Mouse (Mus musculus) intestine, postnatal 0 days (tissue): ENCODE measurements at regions not wholly inside any gene's neighbourhood (a gene's known extent, or its start where the extent isn't known, plus 50 kb on each side); places are given as distances from the start of the nearest gene placed in this dataset.
A peak's percentile ranks its signal among the peaks of the same experiment; 100 is the strongest.

ENCODE experiments used
- ATAC-seq: fragments of 200-750 bp; cut with Nextera tagmentation; 2 replicates; pipeline ENCODE4 v1.8.0; 2017; ENCODE audit warnings: mild to moderate bottlenecking, moderate TSS enrichment, moderate library complexity
- H3K27ac ChIP-seq: fragments of 300-500 bp; sonication (generic); 2 replicates; pipeline ENCODE4 v1.5.1; 2014; ENCODE audit warnings: mild to moderate bottlenecking, low read depth, low read length, moderate library complexity
- H3K27me3 ChIP-seq: fragments of 300-500 bp; sonication (generic); replicated peaks from 2 replicates; pipeline ENCODE4 v1.6.1; 2014; ENCODE audit warnings: low read length, mixed read lengths; ENCODE audit not compliant: control insufficient read depth, insufficient read depth
- H3K36me3 ChIP-seq: fragments of 300-500 bp; sonication (generic); 2 replicates; pipeline ENCODE4 v1.6.1; 2014; ENCODE audit warnings: mild to moderate bottlenecking, moderate library complexity; ENCODE audit not compliant: control insufficient read depth, insufficient read depth
- H3K4me1 ChIP-seq: fragments of 300-500 bp; sonication (generic); replicated peaks from 2 replicates; pipeline ENCODE4 v1.6.1; 2014; ENCODE audit warnings: antibody characterized with exemption, low read length, mixed read lengths; ENCODE audit not compliant: control insufficient read depth, insufficient read depth
- H3K4me2 ChIP-seq: fragments of 300-500 bp; sonication (generic); replicated peaks from 2 replicates; pipeline ENCODE4 v1.6.1; 2014; ENCODE audit warnings: low read depth, mild to moderate bottlenecking, moderate library complexity
- H3K4me3 ChIP-seq: fragments of 300-500 bp; sonication (generic); 2 replicates; pipeline ENCODE4 v1.5.1; 2014; ENCODE audit warnings: low read depth, low read length
- H3K9ac ChIP-seq: fragments of 300-500 bp; sonication (generic); 2 replicates; pipeline ENCODE4 v1.6.1; 2014; ENCODE audit warnings: mild to moderate bottlenecking, low read depth, low read length
- H3K9me3 ChIP-seq: fragments of 300-500 bp; sonication (generic); 2 replicates; pipeline ENCODE4 v1.6.1; 2016; ENCODE audit warnings: mixed run types; ENCODE audit not compliant: control insufficient read depth
- CTCF ChIP-seq: sonication (generic); IDR thresholded peaks from 2 replicates; pipeline ENCODE4 v1.5.1; 2016; ENCODE audit warnings: low read depth, mild to moderate bottlenecking, control low read depth, antibody characterized with exemption, moderate library complexity
- WGBS: fragments of 180-500 bp; shearing (Covaris S2); extraction: QIAGEN DNeasy Blood & Tissue Kit; methylation state at CpG from one replicate; pipeline ENCODE4 v1.1.7; 2014; 5-methylcytosine and 5-hydroxymethylcytosine counted together

DNA sequence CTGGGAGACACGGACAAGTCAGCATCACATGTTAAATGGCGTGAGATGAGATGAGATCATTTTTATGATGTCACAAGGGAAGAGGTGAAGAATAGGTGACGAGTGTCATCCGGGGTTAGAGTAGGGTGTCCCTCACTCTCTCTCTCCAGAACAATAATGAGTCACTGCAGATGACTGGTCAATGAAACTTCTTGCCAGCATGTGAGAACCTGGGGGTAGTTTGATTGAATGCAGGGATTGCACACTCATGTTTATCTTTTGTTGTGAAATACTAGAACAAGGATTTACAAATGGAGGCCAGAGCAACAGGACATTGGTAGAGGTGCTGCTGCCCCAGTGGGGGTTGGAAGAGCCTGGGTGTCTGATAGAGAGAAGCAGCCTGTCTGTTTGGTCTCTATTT lies 393.7 kb downstream of the Med10 start:
- Histone ChIP-seq H3K27me3 (no peaks in the 10 kb centered on the region), H3K4me1 (no peaks in the 10 kb centered on the region), H3K4me2 (no peak overlapping the region), H3K27ac (no peak overlapping the region), H3K9ac (no peak overlapping the region), H3K9me3 (no peaks in the 10 kb centered on the region), H3K4me3 (no peak overlapping the region), H3K36me3 (no peaks in the 10 kb centered on the region)
- ATAC-seq: no peak
- WGBS: 72% methylated on average over 4 of the region's 4 CpGs
- no peak for TF ChIP-seq CTCF

- no peak for TF ChIP-seq CTCF
- Histone ChIP-seq H3K27ac (no peak overlapping the region), H3K9ac (no peak overlapping the region), H3K4me2 (no peak overlapping the region), H3K4me3 (no peak overlapping the region), H3K27me3 (no peaks in the 10 kb centered on the region), H3K36me3 (no peaks in the 10 kb centered on the region), H3K4me1 (no peaks in the 10 kb centered on the region), H3K9me3 (no peaks in the 10 kb centered on the region)
- no peak for ATAC-seq
- 83% methylated on average over 4 of the region's 4 CpGs for WGBS
These were observed 396.4 kb downstream of the Med10 start for GRCm38 (mm10) chr13:70198638-70199037.

DNA sequence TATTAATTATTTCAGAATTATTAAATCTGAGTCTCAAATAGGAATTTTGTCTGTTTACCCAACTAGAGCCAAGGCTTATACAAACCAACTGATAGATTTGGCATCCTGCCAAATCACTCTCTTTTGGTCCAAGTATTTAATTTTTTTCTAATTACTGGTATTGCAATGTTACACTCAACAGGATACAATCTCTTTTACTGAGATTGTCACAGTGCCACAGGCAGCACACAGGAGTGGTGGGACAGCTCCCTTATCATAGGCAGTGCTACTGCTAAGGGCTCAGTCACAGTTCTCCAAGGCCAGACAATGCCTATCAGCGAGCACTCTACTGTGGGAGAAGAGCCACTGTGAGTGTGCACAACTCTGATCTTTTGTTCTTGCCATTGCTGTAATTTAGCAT lies 396.9 kb downstream of the Med10 start:
- no peak for TF ChIP-seq CTCF
- WGBS: 70% methylated on average over 1 of the region's 1 CpGs
- Histone ChIP-seq H3K9ac (no peak overlapping the region), H3K9me3 (no peaks in the 10 kb centered on the region), H3K27me3 (no peaks in the 10 kb centered on the region), H3K36me3 (no peaks in the 10 kb centered on the region), H3K4me1 (no peaks in the 10 kb centered on the region), H3K4me2 (no peak overlapping the region), H3K4me3 (no peak overlapping the region), H3K27ac (no peak overlapping the region)
- no peak for ATAC-seq

DNA sequence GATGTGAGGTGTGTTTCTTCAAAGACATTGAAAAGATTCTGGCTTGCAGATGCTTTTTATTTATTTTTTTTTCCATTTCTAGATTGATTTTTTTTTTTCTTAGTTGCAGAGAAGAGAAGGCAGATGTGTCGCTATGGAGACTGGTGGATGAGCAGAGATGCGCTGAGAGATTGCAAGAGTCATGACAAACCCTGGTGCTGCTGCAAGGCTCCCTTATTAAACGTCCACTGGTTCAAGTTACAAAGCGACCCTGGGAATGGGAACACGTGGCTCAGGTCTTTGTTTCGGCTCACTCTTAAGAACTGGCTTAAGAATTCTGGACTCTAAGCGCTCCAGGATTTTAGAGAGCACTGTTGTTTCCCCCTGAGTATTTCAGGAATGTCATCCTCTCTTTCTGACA lies 403.1 kb downstream of the Med10 start:
- Histone ChIP-seq H3K4me2 (no peak overlapping the region), H3K9ac (no peak overlapping the region), H3K4me3 (no peak overlapping the region), H3K9me3 (no peaks in the 10 kb centered on the region), H3K36me3 (no peaks in the 10 kb centered on the region), H3K27ac (no peak overlapping the region), H3K4me1 (no peaks in the 10 kb centered on the region), H3K27me3 (no peaks in the 10 kb centered on the region)
- 67% methylated on average over 7 of the region's 7 CpGs for WGBS
- TF ChIP-seq CTCF: no peak
- ATAC-seq: no peak

DNA sequence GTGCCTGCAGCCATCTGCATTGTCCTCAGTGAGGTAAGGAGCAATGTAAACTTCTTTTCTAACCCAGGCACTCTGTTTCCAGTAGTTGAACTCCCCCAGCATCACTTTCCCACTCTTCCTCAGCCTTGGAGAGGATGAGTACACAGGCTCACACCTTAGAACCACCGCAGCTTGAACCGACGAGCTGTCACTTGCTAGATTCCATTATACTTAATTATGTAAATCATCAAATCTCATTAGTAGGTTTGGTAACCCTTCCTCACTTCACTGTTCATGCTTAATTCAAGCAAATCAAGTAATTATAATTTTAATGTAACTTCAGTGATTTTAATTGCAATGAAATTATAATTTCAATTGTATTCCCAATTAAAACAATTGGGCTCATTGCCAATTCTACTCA lies 408.0 kb downstream of the Med10 start:
- ATAC-seq: no peak
- WGBS: 57% methylated on average over 3 of the region's 3 CpGs

GRCm38 (mm10) chr13:70213017-70213416 lies 410.8 kb downstream of the Med10 start:
- Histone ChIP-seq H3K4me2 (no peak overlapping the region), H3K4me1 (no peaks in the 10 kb centered on the region), H3K9ac (no peak overlapping the region), H3K27ac (peak overlapping the region; percentile 28; the same call in 1 of the 2 replicates), H3K4me3 (no peak overlapping the region), H3K36me3 (no peaks in the 10 kb centered on the region), H3K9me3 (no peaks in the 10 kb centered on the region), H3K27me3 (no peaks in the 10 kb centered on the region)
- no peak for TF ChIP-seq CTCF
- ATAC-seq: peak; percentile 66
- 73% methylated on average over 3 of the region's 3 CpGs for WGBS

More for the DNA sequence above, 408.0 kb downstream of the Med10 start:
- H3K4me3 ChIP-seq: no peak overlapping the region
- no peak overlapping the region for H3K27ac ChIP-seq
- no peaks in the 10 kb centered on the region for H3K4me1 ChIP-seq
- no peak overlapping the region for H3K4me2 ChIP-seq
- H3K9me3 ChIP-seq: no peaks in the 10 kb centered on the region
- H3K36me3 ChIP-seq: no peaks in the 10 kb centered on the region
- no peak overlapping the region for H3K9ac ChIP-seq
- no peak for TF ChIP-seq CTCF
- H3K27me3 ChIP-seq: no peaks in the 10 kb centered on the region

- no peaks in the 10 kb centered on the region for H3K4me1 ChIP-seq
- 64% methylated on average over 2 of the region's 2 CpGs for WGBS
- H3K9ac ChIP-seq: no peak overlapping the region
- TF ChIP-seq CTCF: no peak
- peak overlapping the region; percentile 60 for H3K27ac ChIP-seq
- peak; percentile 91 for ATAC-seq
- no peaks in the 10 kb centered on the region for H3K27me3 ChIP-seq
- no peaks in the 10 kb centered on the region for H3K9me3 ChIP-seq
- no peaks in the 10 kb centered on the region for H3K36me3 ChIP-seq
- no peak overlapping the region for H3K4me3 ChIP-seq
- no peak overlapping the region for H3K4me2 ChIP-seq
These were observed 411.4 kb downstream of the Med10 start for GRCm38 (mm10) chr13:70213622-70214021.
